Mouse (Mus musculus): ENCODE measurements around the gene Flot1. TPM values are rescaled to one million over a fixed set of nuclear protein-coding genes. Genes with fewer than 3 reads are reported as not detected.

The Flot1 gene
- total and polyA plus RNA-seq, 3 experiments: 68.5 to 93.5 (median 84.9) TPM

- peaks cover 32% of the 10 kb centered on the region for H3K36me3 ChIP-seq (replicated peaks)
- peaks cover 8% of the 10 kb centered on the region for H3K9me3 ChIP-seq (replicated peaks)
- peaks cover 65% of the 10 kb centered on the region for H3K4me1 ChIP-seq (ENCODE audit: insufficient read depth, low read depth, low read length)
- no peaks in the 10 kb centered on the region for H3K27me3 ChIP-seq (ENCODE audit: insufficient read depth, low read length)
- TF ChIP-seq GATA1 (IDR thresholded peaks at IDR 0.05; ENCODE audit: borderline replicate concordance, low read length): no peak
- TF ChIP-seq CTCF (IDR thresholded peaks at IDR 0.05; ENCODE audit: low read depth, low read length): no peak
- TF ChIP-seq POLR2AphosphoS5 (IDR thresholded peaks at IDR 0.05; ENCODE audit: insufficient replicate concordance, low read depth, low read length): peak; percentile 92
- TF ChIP-seq GATA2 (IDR thresholded peaks at IDR 0.05; ENCODE audit: borderline replicate concordance, low read depth, low read length): no peak
- DNase-seq (ENCODE audit: low spot score) (peak; percentile 71), ATAC-seq (ENCODE audit: extremely low read depth, insufficient number of reproducible peaks, low FRiP score, poor library complexity, severe bottlenecking) (0 out of 2 replicates have a peak, but pooled peaks have one; percentile 17)
- H3K4me3 ChIP-seq (ENCODE audit: low read depth, low read length): peak within 1 kb of the TSS; percentile 87
Observed at GRCm38 (mm10) chr17:35821439-35822430, 1.3 kb upstream of the Flot1 start, which contains the start of gene Ier3. Gene Ier3, plus strand, starts transcription at chr17:35821684.

- no peak for TF ChIP-seq CTCF (IDR thresholded peaks at IDR 0.05; ENCODE audit: low read depth, low read length)
- TF ChIP-seq GATA1 (IDR thresholded peaks at IDR 0.05; ENCODE audit: borderline replicate concordance, low read length): no peak
- no peak for TF ChIP-seq TAL1 (conservative IDR thresholded peaks at IDR 0.05; ENCODE audit: low read depth, low read length)
- TF ChIP-seq POLR2AphosphoS5 (IDR thresholded peaks at IDR 0.05; ENCODE audit: insufficient replicate concordance, low read depth, low read length): no peak
- TF ChIP-seq GATA2 (IDR thresholded peaks at IDR 0.05; ENCODE audit: borderline replicate concordance, low read depth, low read length): no peak
- no peak for ATAC-seq (ENCODE audit: extremely low read depth, insufficient number of reproducible peaks, low FRiP score, poor library complexity, severe bottlenecking)
- peaks cover 69% of the 10 kb centered on the region for H3K4me1 ChIP-seq (ENCODE audit: insufficient read depth, low read depth, low read length)
Observed at GRCm38 (mm10) chr17:35822564-35822963, 466 bp upstream of the Flot1 start.

GRCm38 (mm10) chr17:35824402-35824801, 1.4 kb downstream of the Flot1 start:
- no peak for TF ChIP-seq GATA2 (IDR thresholded peaks at IDR 0.05; ENCODE audit: borderline replicate concordance, low read depth, low read length)
- TF ChIP-seq GATA1 (IDR thresholded peaks at IDR 0.05; ENCODE audit: borderline replicate concordance, low read length): no peak
- TF ChIP-seq POLR2AphosphoS5 (IDR thresholded peaks at IDR 0.05; ENCODE audit: insufficient replicate concordance, low read depth, low read length): no peak
- TF ChIP-seq CTCF (IDR thresholded peaks at IDR 0.05; ENCODE audit: low read depth, low read length): no peak
- TF ChIP-seq TAL1 (conservative IDR thresholded peaks at IDR 0.05; ENCODE audit: low read depth, low read length): no peak
- Histone ChIP-seq H3K9me3 (replicated peaks) (peaks cover 8% of the 10 kb centered on the region), H3K36me3 (replicated peaks) (peaks cover 58% of the 10 kb centered on the region), H3K4me1 (ENCODE audit: insufficient read depth, low read depth, low read length) (peaks cover 72% of the 10 kb centered on the region), H3K4me3 (ENCODE audit: low read depth, low read length) (peak overlapping the region; percentile 87; the same call in 1 of the 2 replicates), H3K27me3 (ENCODE audit: insufficient read depth, low read length) (no peaks in the 10 kb centered on the region)
- no peak for ATAC-seq (ENCODE audit: extremely low read depth, insufficient number of reproducible peaks, low FRiP score, poor library complexity, severe bottlenecking)
- no peak for DNase-seq (ENCODE audit: low spot score)

More at GRCm38 (mm10) chr17:35822564-35822963, 466 bp upstream of the Flot1 start:
- Histone ChIP-seq H3K27me3 (ENCODE audit: insufficient read depth, low read length) (no peaks in the 10 kb centered on the region), H3K9me3 (replicated peaks) (peaks cover 8% of the 10 kb centered on the region), H3K36me3 (replicated peaks) (peaks cover 41% of the 10 kb centered on the region), H3K4me3 (ENCODE audit: low read depth, low read length) (peak overlapping the region; percentile 87)
- DNase-seq (ENCODE audit: low spot score): no peak

DNA sequence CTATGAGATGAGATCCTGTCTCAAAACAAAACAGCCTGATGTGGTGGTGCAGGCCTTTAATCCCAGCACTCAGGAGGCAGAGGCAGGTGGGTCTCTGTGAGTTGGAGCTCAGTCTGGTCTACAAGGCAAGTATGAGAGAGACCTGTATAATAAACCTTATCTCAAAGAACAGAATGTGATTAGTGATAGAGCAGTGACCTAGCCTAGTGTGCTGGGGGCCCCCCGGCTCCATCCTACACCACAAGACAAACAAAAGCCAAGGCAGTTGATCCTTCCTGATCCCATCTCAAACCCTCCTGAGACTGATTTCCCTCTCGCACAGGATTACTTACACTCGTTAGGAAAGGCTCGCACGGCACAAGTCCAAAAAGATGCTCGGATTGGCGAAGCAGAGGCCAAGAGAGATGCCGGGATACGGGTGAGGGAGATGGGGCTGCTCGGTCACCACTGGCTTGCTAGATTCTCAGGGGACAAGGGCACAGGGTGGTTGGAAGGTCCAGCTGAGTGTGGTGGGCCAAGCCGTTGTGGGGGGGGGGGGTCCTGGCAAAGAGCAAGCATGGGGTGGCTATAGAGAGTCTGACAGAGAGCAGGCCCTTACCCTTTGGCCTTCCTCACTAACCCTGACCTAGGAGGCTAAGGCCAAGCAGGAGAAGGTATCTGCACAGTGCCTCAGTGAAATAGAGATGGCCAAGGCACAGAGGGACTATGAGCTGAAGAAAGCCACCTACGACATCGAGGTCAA, 2.2 kb downstream of the Flot1 start:
- DNase-seq (ENCODE audit: low spot score) (no peak), ATAC-seq (ENCODE audit: extremely low read depth, insufficient number of reproducible peaks, low FRiP score, poor library complexity, severe bottlenecking) (peak; percentile 50; the same call in 1 of the 2 replicates)
- TF ChIP-seq TAL1 (conservative IDR thresholded peaks at IDR 0.05; ENCODE audit: low read depth, low read length) (peak; percentile 75), GATA2 (IDR thresholded peaks at IDR 0.05; ENCODE audit: borderline replicate concordance, low read depth, low read length) (no peak)
- peaks cover 72% of the 10 kb centered on the region for H3K4me1 ChIP-seq (ENCODE audit: insufficient read depth, low read depth, low read length)
- H3K27me3 ChIP-seq (ENCODE audit: insufficient read depth, low read length): no peaks in the 10 kb centered on the region
- H3K4me3 ChIP-seq (ENCODE audit: low read depth, low read length): peak overlapping the region; percentile 68; the same call in 1 of the 2 replicates
- peaks cover 8% of the 10 kb centered on the region for H3K9me3 ChIP-seq (replicated peaks)
- H3K36me3 ChIP-seq (replicated peaks): peaks cover 66% of the 10 kb centered on the region

DNA sequence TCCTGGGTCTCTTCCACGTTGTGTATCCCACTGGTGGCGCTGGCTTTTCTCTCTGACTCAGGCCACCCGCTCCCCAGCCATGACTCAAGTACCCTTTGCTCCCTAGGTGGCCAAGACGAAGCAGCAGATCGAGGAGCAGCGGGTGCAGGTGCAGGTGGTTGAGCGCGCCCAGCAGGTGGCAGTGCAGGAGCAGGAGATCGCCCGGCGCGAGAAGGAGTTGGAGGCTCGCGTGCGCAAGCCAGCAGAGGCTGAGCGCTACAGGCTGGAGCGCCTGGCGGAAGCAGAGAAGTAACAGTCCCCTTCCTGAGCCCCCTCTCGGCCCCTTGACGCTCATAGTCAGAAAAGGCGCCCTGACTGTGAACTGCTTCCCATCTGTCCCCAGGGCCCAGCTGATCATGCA, 6.7 kb downstream of the Flot1 start:
- Histone ChIP-seq H3K9me3 (replicated peaks) (peaks cover 3% of the 10 kb centered on the region), H3K27me3 (ENCODE audit: insufficient read depth, low read length) (no peaks in the 10 kb centered on the region), H3K4me1 (ENCODE audit: insufficient read depth, low read depth, low read length) (peaks cover 75% of the 10 kb centered on the region), H3K4me3 (ENCODE audit: low read depth, low read length) (peak overlapping the region; percentile 52; the same call in 1 of the 2 replicates), H3K36me3 (replicated peaks) (peaks cover 99% of the 10 kb centered on the region)
- DNase-seq (ENCODE audit: low spot score) (peak; percentile 52), ATAC-seq (ENCODE audit: extremely low read depth, insufficient number of reproducible peaks, low FRiP score, poor library complexity, severe bottlenecking) (peak; percentile 37; the same call in 1 of the 2 replicates)
- TF ChIP-seq CTCF (IDR thresholded peaks at IDR 0.05; ENCODE audit: low read depth, low read length) (peak; percentile 47; the same call in 1 of the 2 replicates), TAL1 (conservative IDR thresholded peaks at IDR 0.05; ENCODE audit: low read depth, low read length) (no peak), GATA1 (IDR thresholded peaks at IDR 0.05; ENCODE audit: borderline replicate concordance, low read length) (no peak), POLR2AphosphoS5 (IDR thresholded peaks at IDR 0.05; ENCODE audit: insufficient replicate concordance, low read depth, low read length) (no peak), GATA2 (IDR thresholded peaks at IDR 0.05; ENCODE audit: borderline replicate concordance, low read depth, low read length) (no peak)

Measured in G1E (cell line).